20 mouse cellular contexts compared by ENCODE assay signal in genomic region chr6:66985500-66985899, GRCm38 (mm10). TPM values are rescaled to one million over a fixed set of nuclear protein-coding genes. Genes with fewer than 3 reads are reported as not detected.
DNase-seq lines count a peak whose midpoint lies in the region; ATAC-seq and TF ChIP-seq lines count a peak whose summit lies in the region.
"Had no signal": no experiment of that assay in that cellular context is flagged by ENCODE, and none has a peak within 500 bp of the region (broad histone marks: within the 10 kb centered on the region; RNA-seq: fewer than 3 reads in every experiment).

No protein-coding gene starts in this region.

- TF ChIP-seq POLR2A in limb, embryonic 14.5 days (IDR thresholded peaks at IDR 0.05; ENCODE audit: borderline replicate concordance, extremely low read depth, insufficient read depth, insufficient read length), result no peak
- TF ChIP-seq POLR2A in CH12.LX (IDR thresholded peaks at IDR 0.05; ENCODE audit: low read depth, low read length) (no peak), myocyte (IDR thresholded peaks at IDR 0.05; ENCODE audit: insufficient read length, low read depth) (no peak)

- no peaks in the 10 kb centered on the region for H3K4me1 ChIP-seq in limb, embryonic 14.5 days (ENCODE audit: control insufficient read depth, insufficient read depth, low read length)
- H3K4me1 ChIP-seq in limb, embryonic 10.5 days, result peaks cover 34% of the 10 kb centered on the region
- H3K4me1 ChIP-seq in CH12.LX (ENCODE audit: control insufficient read depth in 1 of 2, insufficient read depth in 2 of 2), result peaks cover 38 to 62% of the 10 kb centered on the region in 2 experiments
- H3K4me1 ChIP-seq: forebrain, embryonic 12.5 days had no signal

- ATAC-seq in limb, embryonic 14.5 days (ENCODE audit: low FRiP score, low read depth), result peak; percentile 12; the same call in 1 of the 2 replicates
- ATAC-seq: CD4-positive, CD25-positive, alpha-beta regulatory T cell, adult 4 months; forebrain, embryonic 16.5 days had no signal

- no peaks in the 10 kb centered on the region for H3K9me3 ChIP-seq in limb, embryonic 14.5 days (ENCODE audit: control insufficient read depth, low read length)
- H3K9me3 ChIP-seq in limb, embryonic 10.5 days (replicated peaks), result no peaks in the 10 kb centered on the region
- H3K9me3 ChIP-seq in CH12.LX (replicated peaks; ENCODE audit: low read length), result no peaks in the 10 kb centered on the region
- H3K9me3 ChIP-seq: embryonic facial prominence, embryonic 12.5 days; forebrain, embryonic 12.5 days; heart, embryonic 12.5 days; hindbrain, embryonic 10.5 days had no signal

- no peak for DNase-seq in limb, embryonic 14.5 days (ENCODE audit: low spot score)
- DNase-seq in limb, embryonic 10.5 days (ENCODE audit: low spot score), result no peak
- no peak for DNase-seq in CH12.LX (ENCODE audit: extremely low read depth)
- no peak for DNase-seq in layer of hippocampus, adult 8-10 months (ENCODE audit: low spot score in 2 of 2)
- no peak for DNase-seq in adrenal gland, postnatal 10 days
- DNase-seq: adrenal gland, adult 8-10 months; cerebellum, adult 11-12 months; cerebellum, adult 9-10 months; cerebellum, postnatal 25 days; gastrocnemius, postnatal 10 days; heart, adult 2 months had no signal

- H3K4me2 ChIP-seq in limb, embryonic 14.5 days (replicated peaks; ENCODE audit: low read depth, low read length, severe bottlenecking), result no peak overlapping the region
- H3K4me2 ChIP-seq in CH12.LX (ENCODE audit: insufficient read depth, low read depth, poor library complexity, severe bottlenecking) (no peak overlapping the region), myocyte (ENCODE audit: low read depth) (no peak overlapping the region)
- H3K4me2 ChIP-seq: embryonic facial prominence, embryonic 12.5 days; forebrain, embryonic 12.5 days; heart, embryonic 12.5 days; hindbrain, embryonic 14.5 days had no signal

- 62% methylated on average over 7 of the region's 7 CpGs for WGBS in limb, embryonic 14.5 days
- WGBS in limb, embryonic 10.5 days, result 63% methylated on average over 7 of the region's 7 CpGs

- in situ Hi-C loops in CH12.LX (cut with MboI; ENCODE audit: low pct_ligation_motif_present, low pct_unique_long_range_greater_than_20kb, low sequenced_read_pairs), result no loop called here

- no peak overlapping the region for H3K9ac ChIP-seq in limb, embryonic 14.5 days (ENCODE audit: low read depth, low read length, severe bottlenecking)
- H3K9ac ChIP-seq in CH12.LX (ENCODE audit: insufficient read depth, low read depth), result no peak overlapping the region
- H3K9ac ChIP-seq: embryonic facial prominence, embryonic 12.5 days; forebrain, embryonic 12.5 days; hindbrain, embryonic 14.5 days had no signal

- H3ac ChIP-seq in C2C12 (ENCODE audit: control insufficient read depth, insufficient read length, low read depth), result no peak overlapping the region
- H3ac ChIP-seq in myocyte (ENCODE audit: control insufficient read depth, insufficient read length), result no peak overlapping the region

- dilution Hi-C loops in CH12.LX (cut with MboI; ENCODE audit: extremely low pct_ligation_motif_present, extremely low pct_unique_long_range_greater_than_20kb, low sequenced_read_pairs), result no loop called here

- TF ChIP-seq CTCF in C2C12 (IDR thresholded peaks at IDR 0.05; ENCODE audit: control insufficient read depth, insufficient read depth, insufficient read length), result no peak
- TF ChIP-seq CTCF in CH12.LX (conservative IDR thresholded peaks at IDR 0.05 in 1 of 2, IDR thresholded peaks at IDR 0.05 in 1 of 2; ENCODE audit: low read depth in 2 of 2, low read length in 2 of 2), result no peak

- H3K27me3 ChIP-seq in limb, embryonic 14.5 days (ENCODE audit: control insufficient read depth, insufficient read depth, low read length), result no peaks in the 10 kb centered on the region
- H3K27me3 ChIP-seq in limb, embryonic 10.5 days (ENCODE audit: low read depth, poor library complexity, severe bottlenecking), result no peaks in the 10 kb centered on the region
- H3K27me3 ChIP-seq in C2C12 (ENCODE audit: control insufficient read depth, insufficient read depth, insufficient read length), result no peaks in the 10 kb centered on the region
- no peaks in the 10 kb centered on the region for H3K27me3 ChIP-seq in CH12.LX (replicated peaks)
- H3K27me3 ChIP-seq in myocyte (ENCODE audit: control insufficient read depth, insufficient read depth, insufficient read length), result no peaks in the 10 kb centered on the region
- H3K27me3 ChIP-seq: embryonic facial prominence, embryonic 12.5 days; forebrain, embryonic 12.5 days; heart, embryonic 12.5 days had no signal

- H3K27ac ChIP-seq in limb, embryonic 14.5 days (replicated peaks; ENCODE audit: low read depth, low read length), result no peak overlapping the region
- no peak overlapping the region for H3K27ac ChIP-seq in limb, embryonic 10.5 days
- H3K27ac ChIP-seq in CH12.LX (ENCODE audit: insufficient read depth, low read depth), result 0 out of 2 replicates have a peak overlapping the region, but pooled peaks have one; percentile 15
- H3K27ac ChIP-seq: embryonic facial prominence, embryonic 12.5 days; forebrain, embryonic 12.5 days; heart, adult 2 months; hindbrain, embryonic 10.5 days; hindbrain, embryonic 14.5 days had no signal

- no peaks in the 10 kb centered on the region for H3K36me3 ChIP-seq in limb, embryonic 14.5 days (ENCODE audit: control insufficient read depth, insufficient read depth, low read length)
- H3K36me3 ChIP-seq in limb, embryonic 10.5 days, result no peaks in the 10 kb centered on the region
- H3K36me3 ChIP-seq in C2C12 (ENCODE audit: control insufficient read depth, insufficient read depth) (no peaks in the 10 kb centered on the region), CH12.LX (replicated peaks in 1 of 2; ENCODE audit: control insufficient read depth in 1 of 2, insufficient read depth in 1 of 2, low read length in 1 of 2) (peaks cover 0 to 2% of the 10 kb centered on the region in 2 experiments), myocyte (ENCODE audit: control insufficient read depth, insufficient read depth) (no peaks in the 10 kb centered on the region)
- H3K36me3 ChIP-seq: embryonic facial prominence, embryonic 12.5 days; forebrain, embryonic 12.5 days; heart, embryonic 12.5 days; hindbrain, embryonic 10.5 days had no signal

- no peaks in the 10 kb centered on the region for H3K79me3 ChIP-seq in C2C12 (ENCODE audit: low read depth)

- H3K79me2 ChIP-seq in C2C12 (ENCODE audit: control insufficient read depth, insufficient read depth) (no peaks in the 10 kb centered on the region), CH12.LX (replicated peaks; ENCODE audit: control insufficient read depth, extremely low read depth, insufficient read depth, poor library complexity, severe bottlenecking) (no peaks in the 10 kb centered on the region), myocyte (ENCODE audit: control insufficient read depth, insufficient read depth) (no peaks in the 10 kb centered on the region)

- H3K4me3 ChIP-seq in limb, embryonic 14.5 days (replicated peaks; ENCODE audit: low read length), result no peak overlapping the region
- no peak overlapping the region for H3K4me3 ChIP-seq in limb, embryonic 10.5 days
- H3K4me3 ChIP-seq in C2C12 (ENCODE audit: insufficient read depth, poor library complexity, severe bottlenecking), result no peak overlapping the region
- no peak overlapping the region for H3K4me3 ChIP-seq in CH12.LX (replicated peaks in 1 of 3; ENCODE audit: low read depth in 2 of 3, low read length in 2 of 3, poor library complexity in 1 of 3)
- H3K4me3 ChIP-seq in myocyte, result no peak overlapping the region
- H3K4me3 ChIP-seq: embryonic facial prominence, embryonic 12.5 days; forebrain, embryonic 12.5 days; heart, adult 2 months; heart, embryonic 12.5 days; hindbrain, embryonic 10.5 days had no signal

- no peak for TF ChIP-seq EP300 in CH12.LX (IDR thresholded peaks at IDR 0.05; ENCODE audit: low read length)

- TF ChIP-seq RAD21 in CH12.LX (IDR thresholded peaks at IDR 0.05; ENCODE audit: low read depth, low read length), result no peak

TF ChIP-seq in C2C12, 6 proteins besides CTCF, POLR2A, EP300 and RAD21:
- TF ChIP-seq MYOD1 (IDR thresholded peaks at IDR 0.05; ENCODE audit: control insufficient read depth, insufficient read length, low read depth) (peak; percentile 24), MAX (IDR thresholded peaks at IDR 0.05) (no peak)
TF ChIP-seq in C2C12: peak in this region for 1.

TF ChIP-seq in CH12.LX, 34 proteins besides CTCF, POLR2A, EP300 and RAD21 (continues in another document):
- no peak for TF ChIP-seq GABPA (IDR thresholded peaks at IDR 0.05; ENCODE audit: insufficient replicate concordance, low read depth, low read length)
- no peak for TF ChIP-seq MEF2A (IDR thresholded peaks at IDR 0.05; ENCODE audit: borderline replicate concordance, low read depth, low read length)
- no peak for TF ChIP-seq HCFC1 (IDR thresholded peaks at IDR 0.05; ENCODE audit: low read depth, low read length)
- no peak for TF ChIP-seq MAFK (IDR thresholded peaks at IDR 0.05; ENCODE audit: insufficient replicate concordance, low read length)
- no peak for TF ChIP-seq TCF12 (IDR thresholded peaks at IDR 0.05; ENCODE audit: low read depth, low read length)
- TF ChIP-seq MAX (IDR thresholded peaks at IDR 0.05; ENCODE audit: low read length), result no peak
- TF ChIP-seq ZC3H11A (IDR thresholded peaks at IDR 0.05; ENCODE audit: low read depth, low read length), result no peak
- no peak for TF ChIP-seq USF1 (IDR thresholded peaks at IDR 0.05; ENCODE audit: low read depth, low read length)

TF ChIP-seq in myocyte, 11 proteins besides CTCF, POLR2A, EP300 and RAD21:
- peak; percentile 43 for TF ChIP-seq TCF3 (IDR thresholded peaks at IDR 0.05; ENCODE audit: insufficient read length, low read depth)
- peak; percentile 37 to 76 (median 42) for TF ChIP-seq MYOG (IDR thresholded peaks at IDR 0.05; ENCODE audit: control insufficient read depth in 1 of 3, insufficient read depth in 1 of 3, insufficient read length in 2 of 3, low read depth in 2 of 3)
- no peak for TF ChIP-seq E2F4 (IDR thresholded peaks at IDR 0.05; ENCODE audit: insufficient read depth)
- no peak for TF ChIP-seq SRF (IDR thresholded peaks at IDR 0.05; ENCODE audit: control insufficient read depth, insufficient read length, low read depth)
- TF ChIP-seq POLR2AphosphoS2 (IDR thresholded peaks at IDR 0.05; ENCODE audit: insufficient read length, low read depth), result no peak
- no peak for TF ChIP-seq USF1 (IDR thresholded peaks at IDR 0.05; ENCODE audit: low read depth)
- peak; percentile 18 to 92 (median 53) for TF ChIP-seq MYOD1 (IDR thresholded peaks at IDR 0.05; ENCODE audit: control insufficient read depth in 1 of 3, insufficient read length in 2 of 3, low read depth in 2 of 3)

RNA-seq across cellular contexts. Expression of gene Gadd45a, which starts 51.8 kb away (rescaled TPM):
- polyA plus RNA-seq in limb, embryonic 14.5 days (2012; rRNA removed), result 18.6 and 20.3 TPM in 2 replicates
- polyA plus RNA-seq in limb, embryonic 14.5 days (2014; fragmentation: Nextera tagmentation; extraction: Ambion mirVana), result 11.4 and 11.9 TPM in 2 replicates
- 17.3 and 18.6 TPM in 2 replicates for polyA plus RNA-seq in limb, embryonic 10.5 days (2016; fragmentation: Nextera tagmentation; extraction: Ambion mirVana)
- polyA plus RNA-seq in C2C12 (2012; fragmentation: generic; extraction: Trizol) (16.8 TPM), CH12.LX (2012; ENCODE audit: insufficient read length, low read depth) (26.2 and 30.5 TPM in 2 replicates), myocyte (2012; fragmentation: generic; extraction: Trizol) (381 TPM)
- total RNA-seq in CH12.LX (2012; rRNA removed) (6.0 and 12.5 TPM in 2 replicates), CH12.LX (2014; rRNA removed) (19.5 and 22.4 TPM in 2 replicates)
- 1 to 10 TPM; 6.0 to 8.9 (median 8.0) TPM for total RNA-seq in layer of hippocampus, adult 8-10 months (2022)
- total RNA-seq in adrenal gland, postnatal 10 days (2021), result 10 to 100 TPM; 11.6 to 16.2 TPM

Comparison
In these comparisons a context has a peak if more than half of its experiments do, and no peak if none do; other contexts are left out.
1. RNA of gene Gadd45a, which starts 51.8 kb away (polyA plus RNA-seq): 381 TPM in myocyte (single experiment); 26.2 to 30.5 TPM in CH12.LX, 11.4 to 20.3 TPM in limb, embryonic 14.5 days, 17.3 to 18.6 TPM in limb, embryonic 10.5 days and 16.8 TPM in C2C12 (single experiment); every median in the first group is over 10 times any median in the second.